Mouse (Mus musculus) intestine, postnatal 0 days (tissue): ENCODE results near the gene Syt17. TPM values are rescaled to one million over a fixed set of nuclear protein-coding genes. Genes with fewer than 3 reads are reported as not detected.

ENCODE experiments used
- ATAC-seq: fragments of 200-750 bp; cut with Nextera tagmentation; 2 replicates; pipeline ENCODE4 v1.8.0; 2017; ENCODE audit warnings: mild to moderate bottlenecking, moderate TSS enrichment, moderate library complexity
- H3K27ac ChIP-seq: fragments of 300-500 bp; sonication (generic); 2 replicates; pipeline ENCODE4 v1.5.1; 2014; ENCODE audit warnings: mild to moderate bottlenecking, low read depth, low read length, moderate library complexity
- H3K27me3 ChIP-seq: fragments of 300-500 bp; sonication (generic); replicated peaks from 2 replicates; pipeline ENCODE4 v1.6.1; 2014; ENCODE audit warnings: low read length, mixed read lengths; ENCODE audit not compliant: control insufficient read depth, insufficient read depth
- H3K36me3 ChIP-seq: fragments of 300-500 bp; sonication (generic); 2 replicates; pipeline ENCODE4 v1.6.1; 2014; ENCODE audit warnings: mild to moderate bottlenecking, moderate library complexity; ENCODE audit not compliant: control insufficient read depth, insufficient read depth
- H3K4me1 ChIP-seq: fragments of 300-500 bp; sonication (generic); replicated peaks from 2 replicates; pipeline ENCODE4 v1.6.1; 2014; ENCODE audit warnings: antibody characterized with exemption, low read length, mixed read lengths; ENCODE audit not compliant: control insufficient read depth, insufficient read depth
- H3K4me2 ChIP-seq: fragments of 300-500 bp; sonication (generic); replicated peaks from 2 replicates; pipeline ENCODE4 v1.6.1; 2014; ENCODE audit warnings: low read depth, mild to moderate bottlenecking, moderate library complexity
- H3K4me3 ChIP-seq: fragments of 300-500 bp; sonication (generic); 2 replicates; pipeline ENCODE4 v1.5.1; 2014; ENCODE audit warnings: low read depth, low read length
- H3K9ac ChIP-seq: fragments of 300-500 bp; sonication (generic); 2 replicates; pipeline ENCODE4 v1.6.1; 2014; ENCODE audit warnings: mild to moderate bottlenecking, low read depth, low read length
- H3K9me3 ChIP-seq: fragments of 300-500 bp; sonication (generic); 2 replicates; pipeline ENCODE4 v1.6.1; 2016; ENCODE audit warnings: mixed run types; ENCODE audit not compliant: control insufficient read depth
- CTCF ChIP-seq: sonication (generic); IDR thresholded peaks from 2 replicates; pipeline ENCODE4 v1.5.1; 2016; ENCODE audit warnings: low read depth, mild to moderate bottlenecking, control low read depth, antibody characterized with exemption, moderate library complexity
- WGBS: fragments of 180-500 bp; shearing (Covaris S2); extraction: QIAGEN DNeasy Blood & Tissue Kit; methylation state at CpG from one replicate; pipeline ENCODE4 v1.1.7; 2014; 5-methylcytosine and 5-hydroxymethylcytosine counted together
- polyA plus RNA-seq: library from polyadenylated mRNA; unstranded; fragments of >200 nt; fragmentation: Nextera tagmentation; extraction: Ambion mirVana; gene quantifications from 2 replicates; pipeline ENCODE4 v1.2.1, GENCODE M21; 2015

The Syt17 gene
- polyA plus RNA-seq, 1 experiment from 2014 or later: 3.0 TPM

- no peak for ATAC-seq
- Histone ChIP-seq H3K4me2 (no peak overlapping the region), H3K36me3 (no peaks in the 10 kb centered on the region), H3K9ac (no peak overlapping the region), H3K27ac (no peak overlapping the region), H3K27me3 (no peaks in the 10 kb centered on the region), H3K4me3 (no peak overlapping the region), H3K4me1 (0 out of 2 replicates have a peak, but pooled peaks cover 3% of the 10 kb centered on the region), H3K9me3 (no peaks in the 10 kb centered on the region)
- 49% methylated on average over 10 of the region's 10 CpGs for WGBS
- no peak for TF ChIP-seq CTCF
Observed at GRCm38 (mm10) chr7:118481047-118481810, 33.2 kb upstream of the Syt17 start.

GRCm38 (mm10) chr7:118480160-118480709, 32.2 kb upstream of the Syt17 start:
- 85% methylated on average over 9 of the region's 9 CpGs for WGBS
- no peaks in the 10 kb centered on the region for H3K36me3 ChIP-seq
- no peak overlapping the region for H3K9ac ChIP-seq
- no peak for TF ChIP-seq CTCF
- H3K27ac ChIP-seq: no peak overlapping the region
- H3K9me3 ChIP-seq: no peaks in the 10 kb centered on the region
- H3K4me2 ChIP-seq: no peak overlapping the region
- ATAC-seq: no peak
- no peaks in the 10 kb centered on the region for H3K27me3 ChIP-seq
- 0 out of 2 replicates have a peak, but pooled peaks cover 3% of the 10 kb centered on the region for H3K4me1 ChIP-seq
- H3K4me3 ChIP-seq: no peak overlapping the region

GRCm38 (mm10) chr7:118478835-118479312, 30.9 kb upstream of the Syt17 start:
- no peak overlapping the region for H3K4me3 ChIP-seq
- no peak for TF ChIP-seq CTCF
- H3K36me3 ChIP-seq: no peaks in the 10 kb centered on the region
- H3K27me3 ChIP-seq: no peaks in the 10 kb centered on the region
- H3K4me1 ChIP-seq: 0 out of 2 replicates have a peak, but pooled peaks cover 3% of the 10 kb centered on the region
- H3K9ac ChIP-seq: no peak overlapping the region
- H3K4me2 ChIP-seq: peak overlapping the region; percentile 27; the same call in 1 of the 2 replicates
- H3K9me3 ChIP-seq: no peaks in the 10 kb centered on the region
- H3K27ac ChIP-seq: peak overlapping the region; percentile 68; the same call in 1 of the 2 replicates
- ATAC-seq: no peak
- WGBS: 30% methylated on average over 3 of the region's 3 CpGs

DNA sequence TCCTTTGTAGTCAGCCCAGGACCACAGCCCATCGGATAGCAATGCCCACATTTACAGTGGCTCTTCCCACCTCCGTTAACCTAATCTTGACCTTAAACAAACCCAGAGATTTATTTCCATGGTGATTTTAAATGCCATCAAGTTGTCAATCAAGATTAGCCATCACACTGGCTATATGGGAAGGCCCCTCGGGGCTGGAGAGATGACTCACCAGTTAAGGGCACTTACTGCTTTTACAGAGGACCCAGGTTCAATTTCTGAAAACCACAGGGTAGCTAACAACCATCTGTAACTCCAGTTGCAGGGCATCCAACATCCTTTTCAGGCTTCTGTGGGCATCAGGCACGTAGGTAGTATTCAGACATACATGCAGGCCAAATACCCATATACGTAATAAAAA, 28.4 kb upstream of the Syt17 start:
- no peak overlapping the region for H3K9ac ChIP-seq
- H3K4me2 ChIP-seq: no peak overlapping the region
- H3K27me3 ChIP-seq: no peaks in the 10 kb centered on the region
- ATAC-seq: no peak
- TF ChIP-seq CTCF: no peak
- H3K27ac ChIP-seq: no peak overlapping the region
- H3K4me1 ChIP-seq: peaks cover 8% of the 10 kb centered on the region; the same call in 1 of the 2 replicates
- no peaks in the 10 kb centered on the region for H3K36me3 ChIP-seq
- H3K4me3 ChIP-seq: no peak overlapping the region
- no peaks in the 10 kb centered on the region for H3K9me3 ChIP-seq
- WGBS: 54% methylated on average over 5 of the region's 5 CpGs

DNA sequence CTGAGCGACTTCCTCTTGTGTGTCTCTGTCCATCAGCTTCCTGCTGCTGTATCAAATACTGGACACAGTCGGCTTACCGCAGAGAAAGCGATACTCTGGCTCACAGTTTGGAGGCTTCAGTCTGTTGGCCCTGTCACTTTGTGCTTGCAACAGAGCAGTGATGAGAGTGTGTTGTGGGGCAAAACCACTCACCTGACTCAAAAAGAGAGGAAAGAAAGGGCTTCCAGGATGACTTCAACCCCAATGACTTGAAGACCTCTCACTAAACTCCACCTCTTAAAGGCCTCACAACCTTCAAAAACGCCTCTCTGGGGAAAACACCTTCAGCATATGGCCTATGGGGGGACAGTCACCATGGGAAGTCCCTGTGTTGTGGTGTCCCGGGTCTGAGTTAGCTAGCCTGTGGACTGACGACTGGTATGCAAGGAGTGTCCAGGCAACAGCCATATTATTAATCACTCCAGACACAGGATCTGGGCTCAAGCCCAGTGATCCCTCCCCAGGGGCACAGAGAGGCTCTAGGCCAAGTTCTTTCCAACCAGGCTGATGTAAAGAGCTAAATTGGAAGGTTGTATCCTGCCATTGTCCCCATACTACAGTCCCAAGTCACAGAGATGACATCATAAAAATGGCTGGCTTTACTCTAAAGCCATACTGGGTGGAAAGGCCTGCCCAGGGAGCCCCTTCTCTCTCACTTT, 27.1 kb upstream of the Syt17 start:
- H3K27ac ChIP-seq: no peak overlapping the region
- TF ChIP-seq CTCF: no peak
- WGBS: 88% methylated on average over 7 of the region's 7 CpGs
- no peaks in the 10 kb centered on the region for H3K36me3 ChIP-seq
- H3K9ac ChIP-seq: no peak overlapping the region
- peaks cover 8% of the 10 kb centered on the region for H3K4me1 ChIP-seq
- H3K4me2 ChIP-seq: no peak overlapping the region
- H3K4me3 ChIP-seq: no peak overlapping the region
- no peak for ATAC-seq
- no peaks in the 10 kb centered on the region for H3K9me3 ChIP-seq
- no peaks in the 10 kb centered on the region for H3K27me3 ChIP-seq

DNA sequence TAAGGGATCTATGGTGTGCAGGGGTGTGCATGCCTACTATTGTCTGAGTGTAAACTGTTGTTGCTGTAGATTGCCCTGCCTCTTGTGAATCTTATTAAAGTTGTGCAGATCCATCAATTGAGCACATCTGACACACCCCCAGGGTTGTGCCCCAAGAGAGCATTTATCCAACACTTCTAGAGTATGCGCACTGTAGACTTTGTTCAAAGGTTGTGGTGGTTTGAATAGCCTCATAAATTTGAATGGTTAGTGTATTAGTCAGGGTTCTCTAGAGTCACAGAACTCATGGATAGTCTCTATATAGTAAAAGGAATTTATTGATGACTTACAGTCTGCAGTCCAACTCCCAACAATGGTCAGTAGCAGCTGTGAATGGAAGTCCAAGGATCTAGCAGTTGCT, 24.9 kb upstream of the Syt17 start:
- no peak overlapping the region for H3K27ac ChIP-seq
- ATAC-seq: peak; percentile 75
- TF ChIP-seq CTCF: no peak
- H3K9me3 ChIP-seq: no peaks in the 10 kb centered on the region
- H3K4me1 ChIP-seq: peaks cover 4% of the 10 kb centered on the region
- H3K27me3 ChIP-seq: no peaks in the 10 kb centered on the region
- no peak overlapping the region for H3K9ac ChIP-seq
- no peaks in the 10 kb centered on the region for H3K36me3 ChIP-seq
- no peak overlapping the region for H3K4me2 ChIP-seq
- no peak overlapping the region for H3K4me3 ChIP-seq
- 39% methylated on average over 1 of the region's 1 CpGs for WGBS
